Mouse (Mus musculus) ZHBTc4 (cell line): ENCODE results near the gene Nyap1.
A peak's percentile ranks its signal among the peaks of the same experiment; 100 is the strongest.

ENCODE experiments used
- DNase-seq: peaks from one replicate; pipeline ENCODE4 v3.0.0-alpha.2; 2011; ENCODE audit warnings: low read depth, low spot score

Gene Nyap1

DNA sequence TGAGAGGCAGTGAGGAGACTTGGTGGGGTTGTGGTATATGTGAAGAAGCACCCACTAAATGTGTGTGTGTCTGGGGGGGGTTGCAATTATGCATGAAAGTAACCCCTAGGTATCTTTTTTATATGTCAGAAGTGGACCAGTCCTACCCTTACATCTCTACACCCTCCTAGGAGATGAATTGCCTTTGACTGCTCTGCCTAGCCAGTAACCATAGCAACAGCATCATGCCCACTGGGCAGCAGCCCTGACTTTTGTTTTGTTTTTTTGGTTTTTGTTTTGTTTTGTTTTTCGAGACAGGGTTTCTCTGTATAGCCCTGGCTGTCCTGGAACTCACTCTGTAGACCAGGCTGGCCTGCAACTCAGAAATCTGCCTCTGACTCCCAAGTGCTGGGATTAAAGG, 27.1 kb upstream of the Nyap1 start:
- DNase-seq = no peak

DNA sequence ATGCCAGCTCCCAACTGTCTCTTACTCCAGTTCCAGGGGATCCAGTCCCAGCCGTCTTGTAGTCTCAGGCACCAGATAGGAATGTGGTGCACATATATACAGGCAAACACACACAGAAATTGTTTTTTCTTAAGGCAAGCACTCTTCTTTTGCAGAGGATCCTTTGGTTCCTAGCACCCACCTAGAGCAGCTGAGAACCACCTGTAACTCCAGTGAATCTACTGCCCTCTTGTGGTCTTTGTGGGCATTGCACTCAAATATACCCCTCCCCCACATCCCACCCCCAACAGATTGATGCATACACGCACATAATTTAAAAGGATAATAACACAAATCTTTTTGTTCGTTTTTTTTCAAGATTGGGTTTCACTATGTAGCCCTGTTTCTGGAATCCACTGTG, 24.9 kb upstream of the Nyap1 start:
- peak; percentile 72 for DNase-seq

DNA sequence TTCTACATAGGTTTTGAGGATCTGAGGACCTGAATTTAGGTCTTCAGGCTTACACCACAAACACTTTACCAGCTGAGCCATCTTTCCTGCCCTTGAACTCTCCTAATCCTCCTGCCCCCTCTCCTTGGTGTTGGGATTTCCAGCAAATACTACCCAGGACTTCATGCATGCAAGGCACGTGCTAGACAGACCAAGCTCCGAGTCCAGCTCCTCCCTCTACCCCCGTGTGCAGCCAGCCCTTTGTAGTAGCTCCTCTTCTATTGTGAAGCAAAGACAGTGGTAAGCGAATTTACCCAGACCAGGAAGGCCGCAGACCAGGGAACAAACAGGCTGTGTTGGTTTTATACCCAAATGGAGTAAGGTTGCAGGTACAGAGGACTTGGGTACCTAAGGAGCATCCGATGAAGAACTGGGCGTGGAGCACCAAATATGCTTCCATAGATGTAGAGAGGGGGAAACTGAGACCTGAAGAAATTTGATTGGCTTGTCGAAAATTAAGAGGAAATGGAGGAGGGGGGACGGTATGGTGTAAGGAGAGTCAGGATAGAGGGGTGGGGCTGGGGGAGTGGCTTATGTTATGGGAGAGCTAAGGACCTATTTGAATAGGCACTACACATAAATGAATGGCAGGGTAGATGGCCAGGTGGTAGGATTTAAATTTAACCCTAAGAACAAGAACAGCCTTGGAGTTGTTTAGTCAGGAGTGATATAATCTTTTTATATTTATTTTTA, 23.4 kb upstream of the Nyap1 start:
- DNase-seq = peak; percentile 66

DNA sequence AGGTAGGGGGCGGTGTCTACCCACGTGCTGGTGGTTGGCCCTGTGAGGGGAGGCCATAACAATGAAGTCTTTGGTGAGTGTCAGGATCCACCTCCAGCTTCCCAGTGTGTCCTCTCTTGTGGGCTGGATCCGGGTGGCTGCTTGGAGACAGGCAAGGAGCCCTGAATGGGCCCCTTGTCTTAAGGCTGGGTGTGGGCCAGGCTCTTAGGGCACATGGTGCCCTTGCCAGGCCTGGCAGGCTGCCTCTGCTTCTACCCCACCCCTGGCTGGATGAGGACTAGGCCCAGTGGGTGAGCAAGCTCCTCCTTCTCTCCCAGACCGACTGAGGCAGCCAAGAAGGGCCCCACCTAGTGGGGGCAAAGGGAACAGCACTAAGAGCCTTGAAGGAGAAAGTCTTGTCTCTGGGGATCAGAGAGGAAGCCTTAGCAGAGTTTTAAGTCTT, 18.6 kb upstream of the Nyap1 start:
- DNase-seq = peak; percentile 95

DNA sequence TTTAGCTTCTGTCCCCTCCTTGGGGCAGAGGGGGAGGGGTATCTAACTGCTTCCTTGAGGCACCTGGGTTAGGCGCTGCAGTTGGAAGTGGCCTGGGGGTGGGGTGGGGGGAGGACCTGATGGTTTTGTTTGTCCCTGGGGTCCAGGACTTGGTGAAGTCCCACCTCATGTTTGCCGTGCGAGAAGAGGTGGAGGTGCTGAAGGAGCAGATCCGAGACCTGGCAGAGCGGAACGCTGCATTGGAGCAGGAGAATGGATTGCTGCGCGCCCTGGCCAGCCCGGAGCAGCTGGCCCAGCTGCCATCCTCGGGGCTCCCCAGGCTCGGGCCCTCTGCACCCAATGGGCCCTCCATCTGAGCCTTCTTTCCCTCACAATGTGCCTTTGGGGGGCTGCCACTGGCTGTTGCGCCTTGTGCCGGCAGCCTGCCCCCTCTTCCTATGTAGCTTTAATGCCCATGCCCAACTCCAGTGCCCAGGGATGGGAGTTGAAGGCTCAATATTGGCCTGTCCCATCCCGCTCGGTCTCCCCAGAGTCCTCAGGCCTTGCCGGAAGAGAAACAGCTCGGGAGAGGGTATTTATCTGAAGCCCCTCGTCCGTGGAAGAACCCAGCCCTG, 17.6 kb upstream of the Nyap1 start:
- no peak for DNase-seq

DNA sequence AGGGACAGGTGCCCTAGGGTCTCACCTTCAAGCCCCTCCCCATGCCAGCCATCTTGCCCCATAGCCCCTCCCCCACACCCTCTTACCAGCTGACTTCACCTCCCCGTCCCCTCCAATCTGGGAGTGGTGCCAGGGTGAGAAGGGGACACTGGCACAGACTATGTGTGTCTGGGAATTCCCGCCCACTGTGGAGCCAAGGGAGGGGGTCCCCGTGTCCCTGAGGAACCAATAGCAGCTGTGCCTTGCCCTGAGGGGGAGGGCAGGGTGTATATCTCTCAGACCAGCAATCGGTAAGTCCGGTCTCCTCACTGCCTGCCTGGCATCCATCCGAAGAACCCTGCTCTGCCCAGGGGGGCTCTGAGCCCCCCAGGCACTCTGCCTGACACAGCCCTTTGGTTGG, 16.5 kb upstream of the Nyap1 start:
- DNase-seq = no peak

DNA sequence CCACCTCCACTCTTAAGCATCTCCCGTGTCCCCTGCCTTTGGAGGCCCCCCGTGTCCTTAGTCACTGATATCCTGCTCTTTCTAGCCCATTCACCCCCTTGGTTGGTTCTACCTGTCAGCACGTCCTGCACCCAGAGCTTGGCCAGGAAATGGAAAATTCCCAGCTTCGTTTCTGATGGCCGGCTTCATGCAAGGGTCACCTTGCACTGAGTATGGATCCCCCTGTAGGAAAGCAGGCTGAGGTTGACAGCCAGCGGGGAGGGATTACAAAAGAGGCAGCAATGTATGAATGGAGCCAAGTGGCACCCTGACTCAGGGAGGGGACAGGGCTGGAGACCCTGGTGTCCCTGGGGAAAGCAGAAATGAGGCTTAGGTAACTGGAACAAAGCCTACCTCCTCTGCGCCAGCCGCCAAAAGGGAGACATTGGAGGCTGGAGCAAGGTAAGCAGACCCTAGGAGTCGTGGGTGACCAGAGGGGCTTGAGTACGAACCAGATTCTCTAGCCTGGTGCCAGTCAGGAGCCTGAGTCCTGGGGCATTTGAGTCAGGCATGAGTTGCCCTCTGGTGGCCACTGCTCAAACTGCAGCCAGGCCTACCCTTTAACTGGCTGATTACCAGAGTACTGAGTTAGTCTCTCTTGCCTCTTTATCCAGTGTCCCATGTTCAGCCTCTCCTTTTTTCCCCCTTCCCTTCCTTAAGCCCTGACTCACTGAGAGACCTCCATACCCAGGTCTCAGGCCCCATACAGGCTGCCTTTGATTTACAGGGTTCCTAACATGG, 15.7 kb upstream of the Nyap1 start:
- peak; percentile 89 for DNase-seq

DNA sequence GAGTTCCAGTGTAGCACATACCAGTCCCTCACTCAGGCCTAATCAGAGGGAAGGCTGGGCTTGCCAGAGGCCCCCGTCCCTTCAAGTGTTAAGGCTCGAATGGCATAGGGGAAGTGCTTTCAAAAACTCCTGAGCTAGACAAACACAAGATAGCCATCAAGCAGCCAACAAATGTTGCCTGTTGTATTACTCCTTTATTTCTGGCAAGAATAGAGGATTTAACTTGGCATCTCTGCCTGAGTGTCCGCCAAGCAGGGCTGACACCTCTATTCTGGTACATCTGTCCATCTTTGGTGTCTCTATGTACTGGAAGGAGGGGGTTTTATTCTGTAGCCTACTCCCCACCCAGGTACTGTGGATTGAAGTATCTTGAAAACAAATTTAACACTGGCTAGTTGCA, 14.7 kb upstream of the Nyap1 start:
- DNase-seq = no peak

DNA sequence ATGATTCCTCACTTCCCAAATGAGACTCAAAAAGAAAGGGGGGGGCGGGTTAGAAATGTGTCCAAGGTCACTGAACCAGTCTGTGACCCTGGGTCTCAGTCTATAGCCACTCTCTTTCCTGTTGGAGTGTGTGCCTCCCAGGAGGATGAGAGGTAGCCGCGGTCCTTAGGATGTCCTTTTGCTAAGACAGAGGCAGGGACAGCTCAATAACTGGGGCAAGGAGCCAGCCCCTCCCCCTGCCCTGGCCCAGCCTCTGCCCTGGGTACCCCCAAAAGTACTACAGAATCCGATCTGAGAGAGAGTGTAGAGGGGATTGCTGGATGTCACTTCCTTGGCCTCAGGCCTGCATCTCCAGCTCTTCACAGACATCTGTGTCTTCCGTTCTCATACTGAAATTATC, 14.0 kb upstream of the Nyap1 start:
- DNase-seq = no peak

DNA sequence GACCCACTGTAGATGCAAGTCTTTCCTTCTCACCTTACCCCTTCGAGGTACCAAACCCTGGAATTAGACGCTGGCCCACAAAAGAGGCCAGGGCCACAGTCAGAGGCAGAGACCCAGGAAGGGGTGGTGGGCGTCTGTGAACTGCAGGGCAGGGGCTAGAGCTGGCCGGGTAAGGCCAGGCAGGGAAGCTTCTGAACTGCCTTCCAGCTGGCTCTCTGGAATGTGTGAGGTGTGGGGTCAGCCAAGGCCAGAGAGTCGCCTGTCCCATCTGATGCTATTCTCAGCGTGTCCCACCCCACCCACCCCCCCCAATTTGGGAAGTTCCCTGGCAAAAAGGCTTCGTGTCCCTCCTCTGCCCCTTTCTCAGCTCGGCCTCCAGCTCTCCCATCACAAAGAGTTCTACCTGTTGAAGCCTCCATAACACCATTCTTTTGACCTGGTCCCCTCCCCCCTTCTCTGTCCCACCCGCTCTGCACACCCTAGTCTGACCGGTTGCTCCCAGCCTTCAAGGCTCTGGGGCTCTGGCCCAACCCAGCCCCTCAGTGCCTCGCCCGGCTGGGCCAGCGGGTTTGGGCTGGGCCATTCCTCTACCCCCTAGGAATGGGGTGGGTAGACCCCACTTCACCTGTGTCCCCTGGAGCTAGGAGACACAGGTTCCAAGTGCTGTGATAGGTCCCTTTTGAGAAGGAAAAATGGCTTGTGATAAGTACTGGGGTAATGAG, 11.9 kb upstream of the Nyap1 start:
- no peak for DNase-seq

DNA sequence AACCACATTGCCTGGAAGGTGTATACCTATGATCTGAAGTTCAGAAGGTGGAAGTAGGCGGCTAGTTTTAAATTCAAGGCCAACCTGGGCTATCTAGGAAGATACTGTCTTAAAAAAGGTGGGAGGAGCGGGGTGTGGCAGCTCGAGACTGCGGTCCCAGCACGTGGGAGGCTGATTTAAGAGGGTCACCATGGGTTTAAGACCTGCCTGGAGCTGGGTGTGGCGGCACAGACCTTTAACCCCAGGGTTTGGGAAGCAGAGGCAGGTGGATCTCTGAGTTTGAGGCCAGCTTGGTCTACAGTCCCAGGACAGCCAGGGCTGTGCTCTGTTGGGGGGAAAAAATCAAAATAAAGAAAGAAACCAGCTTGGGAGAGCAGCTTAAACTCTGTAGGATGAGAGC, 10.6 kb upstream of the Nyap1 start:
- peak; percentile 23 for DNase-seq

DNA sequence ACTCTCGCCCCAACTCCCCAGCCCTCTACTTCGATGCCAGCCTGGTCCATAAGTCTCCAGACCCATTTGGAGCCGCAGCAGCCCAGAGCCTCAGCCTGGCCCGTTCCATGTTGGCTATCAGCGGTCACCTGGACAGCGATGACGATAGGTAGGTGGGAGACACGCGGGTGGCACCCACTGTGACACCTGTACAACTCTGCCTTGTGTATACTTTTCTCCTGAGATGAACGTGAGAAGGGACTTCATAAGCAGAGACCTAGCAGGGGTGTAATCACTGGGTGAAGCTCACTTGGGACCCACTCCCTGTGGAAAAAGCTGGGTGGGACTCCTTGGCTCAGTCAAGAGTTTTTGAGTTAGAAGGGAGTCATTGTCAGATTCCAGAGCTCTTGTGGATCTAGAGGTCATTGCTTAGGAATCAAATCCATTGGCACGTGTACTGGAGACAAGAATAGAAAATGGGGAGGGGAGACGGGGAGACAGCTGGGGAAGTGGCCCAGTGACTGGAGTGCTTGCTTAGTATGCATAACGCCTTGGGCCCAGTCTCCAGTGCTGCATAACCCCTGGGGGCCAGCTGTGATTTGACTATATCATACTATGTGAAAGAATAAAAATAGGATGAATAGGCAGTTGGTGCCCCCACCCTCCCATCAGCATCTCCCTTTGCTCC, 9.9 kb upstream of the Nyap1 start:
- DNase-seq = peak; percentile 27

DNA sequence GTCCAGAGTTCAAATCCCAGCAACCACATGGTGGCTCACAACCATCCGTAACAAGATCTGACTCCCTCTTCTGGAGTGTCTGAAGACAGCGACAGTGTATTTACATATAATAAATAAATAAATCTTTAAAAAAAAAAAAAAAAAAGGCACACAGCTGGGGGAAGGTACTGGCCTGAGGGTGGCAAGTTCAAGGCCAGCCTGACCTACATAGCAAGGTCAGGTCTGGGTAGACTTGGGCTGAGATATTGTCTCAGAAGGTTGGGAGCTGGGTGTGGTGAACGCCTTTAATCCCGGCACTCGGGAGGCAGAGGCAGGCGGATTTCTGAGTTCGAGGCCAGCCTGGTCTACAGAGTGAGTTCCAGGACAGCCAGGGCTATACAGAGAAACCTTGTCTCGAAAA, 8.8 kb upstream of the Nyap1 start:
- peak; percentile 32 for DNase-seq

DNA sequence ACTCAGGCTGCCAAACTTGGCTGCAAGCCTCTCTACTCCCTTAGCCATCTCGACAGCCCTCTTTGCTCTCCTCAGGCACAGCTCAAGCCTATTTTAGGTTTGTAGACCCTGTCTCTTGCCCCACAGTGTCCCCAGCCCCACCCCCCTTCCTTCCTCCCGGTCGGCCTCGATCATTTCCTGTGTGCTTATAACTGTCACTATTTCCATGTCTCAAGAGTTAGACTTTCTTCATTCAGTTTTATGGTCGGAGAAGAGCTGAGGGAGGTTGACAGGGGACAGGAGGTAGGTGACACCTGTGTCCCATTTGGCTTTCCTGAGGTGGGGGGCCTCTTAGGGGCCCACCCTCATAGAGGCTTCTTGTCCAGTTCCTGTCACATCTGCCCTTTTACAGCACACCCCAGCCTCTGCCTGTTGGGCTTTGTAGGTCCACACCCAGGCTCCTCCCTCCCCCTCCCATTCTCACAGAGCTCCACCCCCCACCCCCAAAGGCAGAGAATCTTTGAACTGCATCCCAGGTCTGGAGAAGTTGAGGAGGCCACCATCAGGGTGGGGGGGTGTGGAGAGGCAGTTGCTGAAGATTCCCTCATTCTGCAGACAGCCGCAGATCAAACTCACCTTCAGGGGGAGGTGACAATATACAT, 7.9 kb upstream of the Nyap1 start:
- peak; percentile 36 for DNase-seq

DNA sequence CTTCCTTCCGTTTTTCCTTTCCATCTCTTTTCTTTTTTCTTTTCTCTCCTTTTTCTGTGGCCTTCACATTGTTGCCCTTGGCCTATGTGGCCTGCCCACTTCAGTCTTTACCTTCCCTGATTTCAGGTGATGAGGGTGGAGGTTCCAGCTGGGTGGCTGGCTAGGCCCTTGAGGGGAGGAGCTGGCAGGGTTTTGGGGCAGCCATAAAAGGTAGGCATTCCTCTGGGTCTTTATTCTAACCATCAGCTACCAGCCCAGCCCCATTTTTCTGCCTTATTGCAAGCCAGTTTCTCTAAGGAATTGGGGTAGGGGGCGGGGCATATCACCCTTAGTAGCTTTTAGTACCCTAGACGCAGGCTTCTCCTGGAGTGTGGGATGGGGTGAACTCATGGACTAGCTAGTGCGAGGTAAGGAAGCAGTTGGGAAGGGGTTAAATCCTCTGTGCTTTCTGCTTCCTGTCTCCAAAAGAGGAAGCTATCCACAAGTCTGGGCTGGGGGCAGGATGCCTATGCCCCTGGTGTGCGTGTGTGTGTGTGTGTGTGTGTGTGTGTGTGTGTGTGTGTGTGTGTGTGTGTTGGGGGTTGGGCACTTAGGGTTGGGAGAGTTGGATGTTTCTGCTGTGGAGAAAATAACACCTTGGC, 6.8 kb upstream of the Nyap1 start:
- DNase-seq = no peak

DNA sequence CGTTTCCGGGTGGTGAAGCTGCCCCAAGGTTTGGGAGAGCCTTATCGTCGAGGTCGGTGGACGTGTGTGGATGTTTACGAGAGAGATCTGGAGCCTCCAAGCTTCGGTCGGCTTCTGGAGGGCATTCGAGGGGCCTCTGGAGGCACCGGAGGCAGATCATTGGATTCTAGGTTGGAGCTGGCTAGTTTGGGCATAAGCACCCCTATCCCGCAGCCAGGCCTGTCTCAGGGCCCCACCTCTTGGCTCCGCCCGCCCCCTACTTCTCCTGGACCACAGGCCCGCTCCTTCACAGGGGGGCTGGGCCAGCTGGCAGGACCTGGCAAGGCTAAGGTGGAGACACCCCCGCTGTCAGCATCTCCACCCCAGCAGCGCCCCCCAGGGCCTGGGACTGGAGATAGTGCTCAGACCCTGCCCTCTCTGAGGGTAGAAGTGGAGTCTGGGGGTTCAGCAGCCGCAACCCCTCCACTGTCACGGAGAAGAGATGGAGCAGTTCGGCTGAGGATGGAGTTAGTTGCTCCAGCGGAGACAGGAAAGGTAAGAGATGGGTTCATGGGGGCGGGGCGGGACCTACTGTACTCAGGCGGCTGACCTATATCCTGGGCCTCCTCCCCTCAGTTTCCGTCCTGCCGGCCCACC, 6.0 kb upstream of the Nyap1 start:
- no peak for DNase-seq

DNA sequence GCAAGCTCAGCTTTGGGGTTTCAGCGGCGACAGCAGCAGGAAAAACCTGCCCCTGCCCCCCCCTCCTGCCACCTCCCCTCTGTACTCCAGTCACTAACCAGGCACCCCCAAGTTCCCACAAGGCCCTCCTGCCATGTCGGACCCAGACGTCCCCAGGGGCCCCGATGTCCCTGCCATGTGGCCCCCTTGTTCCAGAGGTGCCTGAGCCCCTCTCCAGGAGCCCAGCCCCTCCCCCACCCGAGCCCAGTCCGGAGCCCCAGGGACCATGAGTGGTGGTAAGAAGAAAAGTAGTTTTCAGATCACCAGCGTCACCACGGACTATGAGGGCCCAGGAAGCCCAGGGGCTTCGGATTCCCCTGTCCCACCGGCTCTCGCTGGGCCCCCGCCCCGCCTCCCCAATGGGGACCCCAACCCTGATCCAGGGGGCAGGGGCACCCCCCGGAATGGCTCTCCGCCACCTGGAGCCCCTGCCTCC, 5.5 kb upstream of the Nyap1 start:
- no peak for DNase-seq

DNA sequence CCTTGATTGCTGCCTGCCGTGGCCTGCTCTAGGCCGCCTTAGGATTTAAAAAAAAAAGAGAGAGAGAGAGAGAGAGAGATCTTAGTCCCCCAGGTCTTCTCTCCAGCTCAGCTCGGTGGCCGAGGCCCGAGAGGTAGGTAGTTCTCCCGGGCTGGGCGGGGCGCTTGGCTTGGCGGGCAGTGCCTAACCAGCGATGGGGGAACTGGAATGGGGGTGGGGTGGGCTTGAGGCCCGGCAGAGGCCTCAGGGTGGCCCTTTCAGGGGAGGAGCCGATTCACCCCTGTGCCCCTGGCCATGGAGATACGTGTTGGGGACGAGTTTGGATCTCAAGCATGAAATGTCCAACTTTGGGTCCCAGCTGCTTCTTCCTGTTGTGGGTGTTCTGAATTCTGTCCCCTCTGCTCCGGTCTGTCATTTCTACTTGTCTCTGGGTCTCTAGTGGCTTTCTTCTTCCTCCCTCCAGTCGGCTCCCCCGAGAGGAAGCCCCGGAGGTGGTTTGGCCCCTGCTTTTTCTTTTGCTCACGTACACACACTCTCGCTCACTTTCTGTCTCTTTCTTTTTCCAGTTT, 5.0 kb upstream of the Nyap1 start:
- DNase-seq = peak; percentile 72
